Mouse (Mus musculus): ENCODE measurements around the gene Gabrp.

The Gabrp gene

GRCm38 (mm10) chr11:33578859-33579258 is at the start of gene Gabrp:
TSS of gene Gabrp (minus strand) at chr11:33578959.
- no peak for DNase-seq

GRCm38 (mm10) chr11:33627136-33627742 is 48.5 kb upstream of the Gabrp start:
- no peak for DNase-seq

DNA sequence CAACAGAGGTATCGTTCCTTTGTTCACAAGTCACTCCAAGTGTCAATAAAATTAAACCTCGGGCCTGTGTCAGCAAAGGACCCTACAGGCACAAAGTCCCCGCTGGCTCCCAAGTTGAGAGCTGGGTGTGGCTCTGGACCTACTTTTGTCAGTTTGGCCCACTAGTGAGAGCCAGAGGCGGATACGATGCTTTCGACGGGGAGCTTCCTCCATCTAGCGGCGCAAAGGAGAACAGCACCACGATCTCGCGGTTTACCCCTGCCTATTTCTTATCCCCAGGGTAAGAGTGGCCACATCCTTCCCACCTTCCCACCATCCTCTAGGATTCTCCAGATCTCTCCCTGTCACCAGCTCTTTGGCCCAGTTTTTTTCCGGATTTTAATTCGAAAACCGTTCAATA is 35.5 kb upstream of the Gabrp start:
- peak; percentile 74 for DNase-seq

DNA sequence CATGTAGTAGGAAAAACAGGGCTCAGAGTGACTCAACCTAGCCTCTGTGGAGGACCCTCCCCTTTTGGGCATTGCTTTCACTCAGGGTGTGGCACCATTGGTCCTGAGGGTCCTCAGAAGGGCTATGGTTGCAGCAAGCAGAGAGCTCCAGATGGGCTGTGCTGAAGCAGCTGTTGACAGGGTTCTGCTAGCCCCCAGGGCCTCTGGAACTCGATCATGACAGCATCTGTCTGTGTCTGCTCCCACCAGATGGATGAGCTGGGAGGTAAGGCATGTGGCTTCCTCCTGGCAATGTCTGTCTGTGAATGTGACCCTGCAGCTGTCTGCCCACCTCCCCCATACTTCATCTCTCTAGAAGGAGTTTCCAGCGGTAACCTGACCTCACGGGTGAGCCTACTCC is 29.0 kb upstream of the Gabrp start:
- DNase-seq, result no peak

GRCm38 (mm10) chr11:33603174-33603573 is 24.4 kb upstream of the Gabrp start:
- no peak for DNase-seq

DNA sequence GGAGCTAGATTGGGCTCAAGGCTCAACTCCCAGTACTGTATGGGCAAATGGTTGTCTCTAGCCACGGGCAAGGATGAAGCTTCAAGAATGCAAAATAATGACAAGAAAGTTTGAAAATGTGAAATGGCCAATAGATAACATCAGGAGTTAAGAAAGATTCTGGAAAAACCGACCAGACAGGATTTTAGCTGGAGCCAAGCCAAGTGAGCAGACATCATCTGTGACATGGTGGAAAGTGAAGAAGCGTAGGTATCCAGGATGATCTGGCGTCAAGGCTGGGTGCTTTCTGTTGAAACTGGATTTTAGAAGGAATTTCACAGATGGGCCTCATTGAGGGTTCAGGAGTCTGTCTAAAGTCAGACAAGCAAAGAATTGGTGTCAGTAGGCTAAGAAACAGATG is 20.2 kb upstream of the Gabrp start, which contains the start of gene D130052B06Rik:
Gene D130052B06Rik, plus strand, starts transcription at position 317 of the 400 bp plus-strand sequence.
- no peak for DNase-seq

DNA sequence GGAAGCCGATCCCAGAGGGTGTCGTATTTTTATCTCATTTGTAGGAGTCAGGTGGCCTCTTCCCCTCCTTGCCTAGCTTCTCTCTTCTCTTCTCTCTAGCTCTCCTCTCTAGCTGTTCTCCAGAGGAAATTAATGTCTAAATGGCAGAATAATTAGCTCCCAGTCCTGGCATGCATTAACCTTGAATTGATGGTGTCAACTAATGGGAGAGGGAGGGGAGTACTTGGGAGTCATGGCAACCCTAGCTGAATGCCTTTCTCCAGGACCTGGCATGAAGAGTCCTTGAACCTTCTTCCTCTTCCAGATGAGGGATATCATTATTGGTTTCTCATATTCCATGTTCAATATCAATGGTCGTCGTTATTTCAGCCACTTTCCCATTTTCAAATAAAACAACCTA is 17.9 kb upstream of the Gabrp start:
- DNase-seq, result no peak

GRCm38 (mm10) chr11:33592826-33593225 is 14.1 kb upstream of the Gabrp start:
- DNase-seq, result no peak

DNA sequence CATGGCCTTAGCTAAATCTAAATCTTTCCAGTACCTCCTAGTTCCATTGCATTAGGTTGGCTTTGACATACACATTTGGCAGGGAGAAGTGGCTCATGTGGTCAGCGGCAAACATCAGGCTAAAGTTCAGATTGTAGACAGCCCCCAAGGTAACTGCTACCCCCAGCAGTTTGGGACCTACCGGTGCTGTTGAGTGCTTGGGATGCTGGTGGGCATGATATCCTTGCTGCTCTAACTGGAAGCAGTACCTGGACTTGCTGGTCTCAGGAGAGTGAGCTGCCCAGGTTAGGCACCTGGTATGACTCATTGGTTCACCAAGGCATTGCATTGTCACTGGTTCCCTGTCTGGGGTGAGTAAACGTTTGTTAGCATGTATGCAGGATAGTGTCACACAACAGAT is 12.0 kb upstream of the Gabrp start:
- DNase-seq, result no peak

- no peak for DNase-seq
These were observed 7.9 kb upstream of the Gabrp start for GRCm38 (mm10) chr11:33586614-33587013.

- no peak for DNase-seq
These were observed 862 bp upstream of the Gabrp start for GRCm38 (mm10) chr11:33579621-33580020.

GRCm38 (mm10) chr11:33574944-33575343 is 3.8 kb downstream of the Gabrp start:
- DNase-seq, result no peak

DNA sequence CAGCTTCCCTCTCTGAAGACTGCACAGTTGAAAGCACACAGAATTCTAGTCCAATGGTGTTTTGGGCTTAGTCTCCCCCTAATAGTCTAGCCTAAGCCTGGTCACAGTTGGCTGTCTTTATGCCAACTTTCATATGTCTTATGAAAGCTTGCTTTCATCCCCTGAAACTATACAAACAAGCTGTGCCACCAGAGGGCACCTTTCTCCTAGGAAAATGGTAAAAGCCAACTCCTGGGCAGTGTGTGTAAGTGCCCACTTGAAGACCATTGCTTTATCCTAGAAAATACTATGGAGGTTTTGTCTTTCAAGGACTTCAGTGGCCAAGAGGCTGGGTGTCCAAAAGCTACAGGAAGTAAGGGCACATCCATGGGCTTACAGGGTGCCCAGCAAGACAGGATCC is 8.3 kb downstream of the Gabrp start:
- peak; percentile 11 for DNase-seq

DNA sequence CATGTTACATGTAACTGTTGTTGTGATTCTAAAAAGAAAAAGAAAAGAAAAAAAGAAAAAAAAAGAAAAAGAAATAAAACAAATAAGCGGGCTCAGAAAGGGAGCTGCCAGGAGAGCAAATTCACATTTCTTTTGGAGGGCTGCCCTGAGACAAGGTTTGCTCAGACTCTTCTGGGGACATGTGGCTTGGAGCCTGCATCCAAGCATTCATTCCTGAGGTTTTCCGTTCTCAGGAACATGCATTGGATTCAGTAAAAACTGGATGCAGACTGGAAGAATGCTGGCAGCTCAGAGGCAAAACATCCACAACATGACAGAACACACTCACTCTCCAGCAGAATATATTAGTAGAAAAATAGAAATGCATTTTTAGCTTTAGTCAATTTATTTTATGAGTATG is 14.8 kb downstream of the Gabrp start:
- DNase-seq, result no peak

DNA sequence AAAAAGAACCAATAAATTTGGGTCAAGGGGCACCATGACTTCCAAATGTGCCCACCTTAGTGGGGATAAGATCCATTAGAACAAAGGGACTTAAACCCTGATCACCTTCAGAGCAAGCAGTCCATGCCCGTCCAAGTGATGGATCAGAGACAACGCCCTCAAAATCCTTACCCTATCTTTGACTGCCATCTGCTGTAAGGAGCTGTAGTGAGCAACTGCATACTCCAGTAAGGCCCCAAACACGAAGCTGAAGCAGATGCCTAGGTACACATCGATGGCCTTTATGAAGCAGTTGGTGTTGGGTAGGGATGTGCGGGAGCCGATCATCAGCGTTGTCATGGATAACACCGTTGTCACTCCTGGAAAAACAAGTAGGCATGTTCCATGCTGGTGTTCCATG is 24.6 kb downstream of the Gabrp start:
- no peak for DNase-seq

DNA sequence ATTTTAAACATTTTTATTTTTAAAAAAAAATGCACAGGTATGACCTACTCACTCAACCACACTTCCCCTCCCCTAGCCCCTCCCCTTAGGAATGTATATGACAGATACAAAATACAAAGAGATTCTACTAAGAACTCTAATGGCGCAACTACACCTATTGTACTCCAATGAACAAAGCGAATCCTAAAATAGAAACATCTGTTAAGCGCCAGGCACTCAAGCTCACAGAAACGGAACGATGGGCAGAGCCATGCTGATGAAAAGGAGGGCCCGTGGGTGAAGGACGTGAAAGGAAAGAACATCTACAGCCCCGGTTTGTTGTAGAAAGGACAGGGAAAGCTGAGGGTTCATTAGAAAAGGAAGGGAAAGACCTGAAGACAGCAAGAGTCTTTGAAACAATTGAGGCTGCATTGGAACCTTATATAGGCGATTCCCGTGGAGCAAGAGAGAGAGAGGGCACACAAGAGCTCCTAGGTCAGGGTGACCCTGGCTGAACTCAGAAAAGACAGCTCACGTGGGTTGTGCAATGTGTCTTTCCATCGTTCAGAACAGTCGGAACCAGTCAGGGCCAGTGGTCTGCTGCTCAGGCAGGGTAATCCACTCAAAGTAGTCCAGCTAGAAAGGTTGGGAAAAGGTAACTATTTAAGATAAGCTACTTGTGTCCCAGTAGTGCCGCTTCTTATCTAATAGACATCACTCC is 27.7 kb downstream of the Gabrp start:
- no peak for DNase-seq

- no peak for DNase-seq
These were observed 31.4 kb downstream of the Gabrp start for GRCm38 (mm10) chr11:33547386-33547785.

GRCm38 (mm10) chr11:33544945-33545344 is 33.8 kb downstream of the Gabrp start:
- no peak for DNase-seq

DNA sequence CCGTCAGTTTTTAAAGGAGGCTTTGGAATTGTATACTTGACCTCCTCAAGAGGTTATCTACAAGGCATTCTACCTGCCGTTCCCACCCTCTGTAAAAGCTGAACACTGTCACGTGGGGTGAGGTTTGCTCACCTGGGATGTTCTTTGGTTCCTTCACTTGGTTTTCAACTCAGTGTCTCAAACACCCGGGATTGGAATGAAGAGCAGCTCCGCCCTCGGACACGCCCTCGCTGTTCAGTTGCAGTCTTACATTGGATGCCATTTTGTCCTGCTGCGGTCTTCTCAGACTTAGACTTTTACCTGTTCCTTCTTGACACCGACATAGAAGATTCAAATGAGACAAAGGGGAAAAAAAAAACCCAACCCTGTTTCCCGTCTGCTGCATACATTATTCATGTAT is 34.6 kb downstream of the Gabrp start:
- no peak for DNase-seq

- no peak for DNase-seq
These were observed 41.2 kb downstream of the Gabrp start for GRCm38 (mm10) chr11:33537390-33538125.

GRCm38 (mm10) chr11:33536636-33537035 is 42.1 kb downstream of the Gabrp start:
- DNase-seq, result no peak

DNA sequence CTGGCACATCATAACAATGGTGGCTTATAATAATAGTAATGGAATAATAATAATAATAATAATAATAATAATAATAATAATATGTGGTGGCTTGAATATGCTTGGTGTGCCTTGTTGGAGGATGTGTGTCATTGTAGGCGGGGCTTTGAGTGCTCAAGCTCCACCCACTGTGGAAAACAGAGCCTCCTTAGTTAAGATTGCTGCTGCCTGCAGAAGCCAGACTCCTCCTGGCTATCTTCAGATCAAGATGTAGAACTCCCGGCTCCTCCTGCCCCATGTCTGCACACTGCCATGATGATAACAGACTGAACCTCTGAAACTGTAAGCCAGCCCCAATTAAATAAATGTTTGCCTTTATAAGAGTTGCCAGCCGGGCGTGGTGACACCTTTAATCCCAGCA is 44.2 kb downstream of the Gabrp start:
- no peak for DNase-seq

DNA sequence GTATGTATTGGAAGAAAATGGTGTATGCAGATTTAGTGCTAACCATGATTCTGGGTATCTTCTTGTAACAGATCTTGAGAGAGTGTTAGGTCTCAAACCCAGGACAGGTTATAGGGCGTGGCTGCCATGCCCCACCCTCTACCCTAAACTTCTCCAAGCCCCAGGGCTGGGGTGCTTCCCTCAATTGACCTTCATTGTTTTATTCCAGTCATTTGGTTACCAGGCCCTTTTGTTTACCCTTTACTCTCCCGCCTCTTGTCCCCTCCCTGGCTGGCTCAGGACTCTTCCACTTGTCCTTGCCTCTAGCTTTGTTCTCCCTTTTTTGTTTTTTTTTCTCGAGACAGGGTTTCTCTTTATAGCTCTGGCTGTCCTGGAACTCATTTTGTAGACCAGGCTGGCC is 45.2 kb downstream of the Gabrp start:
- DNase-seq, result no peak

DNA sequence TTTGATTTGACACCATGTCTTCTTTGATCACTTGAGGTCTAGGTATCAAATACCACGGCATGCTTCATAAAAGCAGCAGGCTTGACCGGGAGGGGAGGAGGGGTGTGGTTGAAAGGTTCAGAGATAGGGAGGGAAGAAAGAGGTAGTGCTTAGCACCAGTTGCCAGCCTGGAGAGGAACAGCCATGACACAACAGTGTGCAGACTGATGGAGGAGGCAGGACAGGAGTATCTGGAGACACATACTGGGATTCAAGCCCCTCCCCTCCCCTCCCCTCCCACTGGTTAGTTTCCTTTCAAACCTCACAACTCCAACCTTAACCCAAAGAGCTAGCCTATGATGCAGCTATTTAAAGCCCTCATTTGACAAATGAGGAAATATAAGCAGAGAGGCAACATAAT is 49.2 kb downstream of the Gabrp start:
- no peak for DNase-seq

Data from kidney, adult 18-20 months (tissue).